Mouse (Mus musculus): ENCODE data around the gene 2900092C05Rik.

- TF ChIP-seq CTCF (conservative IDR thresholded peaks at IDR 0.05 in 1 of 2, IDR thresholded peaks at IDR 0.05 in 1 of 2; ENCODE audit: low read depth in 2 of 2, low read length in 2 of 2) (no peak), POLR2AphosphoS2 (IDR thresholded peaks at IDR 0.05; ENCODE audit: low read depth, low read length) (no peak), ZKSCAN1 (IDR thresholded peaks at IDR 0.05; ENCODE audit: borderline replicate concordance, low read depth, low read length) (no peak), POLR2A (IDR thresholded peaks at IDR 0.05; ENCODE audit: low read depth, low read length) (no peak), ZC3H11A (IDR thresholded peaks at IDR 0.05; ENCODE audit: low read depth, low read length) (no peak), MAZ (IDR thresholded peaks at IDR 0.05; ENCODE audit: low read depth, low read length) (no peak), MXI1 (IDR thresholded peaks at IDR 0.05; ENCODE audit: low read depth, low read length) (no peak), TBP (conservative IDR thresholded peaks at IDR 0.05; ENCODE audit: low read depth, low read length) (no peak), USF1 (IDR thresholded peaks at IDR 0.05; ENCODE audit: low read depth, low read length) (no peak), JUND (conservative IDR thresholded peaks at IDR 0.05; ENCODE audit: low read depth, low read length) (no peak), MYC (IDR thresholded peaks at IDR 0.05; ENCODE audit: low read depth, low read length) (no peak), EP300 (IDR thresholded peaks at IDR 0.05; ENCODE audit: low read length) (no peak), SIN3A (IDR thresholded peaks at IDR 0.05; ENCODE audit: low read length) (no peak)
These were observed 28.5 kb upstream of the 2900092C05Rik start for GRCm38 (mm10) chr7:12483771-12484170.

Measured in CH12.LX (cell line).